Mouse (Mus musculus) activated CD4-positive, CD25-positive, alpha-beta regulatory T cell, adult 4 months (primary cell): ENCODE results near the gene Defb30. TPM values are rescaled to one million over a fixed set of nuclear protein-coding genes. Genes with fewer than 3 reads are reported as not detected.
A peak's percentile ranks its signal among the peaks of the same experiment; 100 is the strongest.

Experiments
- ATAC-seq: one replicate; pipeline ENCODE4 v1.8.0; 2017
- polyA plus RNA-seq, 2 experiments: library from polyadenylated mRNA; unstranded; fragments of 100-300 nt; shearing (Covaris generic); gene quantifications; one replicate each; pipeline ENCODE4 v1.2.1; 2017

The Defb30 gene
- polyA plus RNA-seq, result not detected

DNA sequence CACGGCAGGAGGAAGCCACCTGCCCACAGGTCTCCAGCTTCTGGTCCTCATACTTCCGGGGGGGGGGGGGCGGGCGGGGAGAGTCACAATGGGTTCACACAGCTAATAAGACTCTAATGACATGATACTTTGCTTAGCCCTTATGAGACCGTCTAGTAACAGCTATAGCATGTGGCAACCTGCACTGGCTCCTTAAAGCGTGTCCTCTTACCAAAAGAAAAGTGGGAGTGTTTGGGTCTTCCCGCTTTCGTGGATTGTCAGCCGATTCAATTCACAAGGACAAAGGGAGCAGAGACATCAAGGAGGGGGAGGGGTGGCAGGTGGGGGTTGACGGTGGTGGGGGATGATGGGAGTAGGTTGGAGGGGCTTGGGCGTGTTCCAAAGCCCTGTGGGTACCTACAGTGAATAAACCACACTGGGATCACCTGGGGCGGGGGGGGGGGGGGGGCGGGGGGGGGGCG is at the start of gene Defb30:
Defb30 (minus strand) TSS at position 51 of the 461 bp plus-strand sequence.
- ATAC-seq, result no peak

DNA sequence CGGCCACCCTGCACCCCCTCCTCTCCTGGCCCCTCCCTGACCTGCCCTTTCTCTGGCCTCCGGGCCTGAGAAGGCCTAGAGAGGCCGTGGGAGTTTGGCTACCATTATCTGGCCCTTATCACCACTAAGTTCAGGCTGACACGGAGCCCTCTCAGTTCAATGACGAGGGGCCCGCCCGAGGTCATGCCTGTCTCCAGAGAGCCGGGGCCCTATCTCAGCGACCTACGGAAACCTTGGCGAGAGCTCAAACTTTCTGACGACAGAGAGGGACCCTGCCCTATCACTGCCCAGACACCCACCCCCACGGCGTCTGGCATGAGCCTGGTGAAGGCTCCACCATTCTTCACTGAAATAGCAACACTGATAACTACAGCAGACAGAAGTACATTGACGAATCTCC is 17.9 kb upstream of the Defb30 start:
- no peak for ATAC-seq

GRCm38 (mm10) chr14:63066630-63067310 is 17.0 kb upstream of the Defb30 start:
- ATAC-seq, result peak; percentile 36

DNA sequence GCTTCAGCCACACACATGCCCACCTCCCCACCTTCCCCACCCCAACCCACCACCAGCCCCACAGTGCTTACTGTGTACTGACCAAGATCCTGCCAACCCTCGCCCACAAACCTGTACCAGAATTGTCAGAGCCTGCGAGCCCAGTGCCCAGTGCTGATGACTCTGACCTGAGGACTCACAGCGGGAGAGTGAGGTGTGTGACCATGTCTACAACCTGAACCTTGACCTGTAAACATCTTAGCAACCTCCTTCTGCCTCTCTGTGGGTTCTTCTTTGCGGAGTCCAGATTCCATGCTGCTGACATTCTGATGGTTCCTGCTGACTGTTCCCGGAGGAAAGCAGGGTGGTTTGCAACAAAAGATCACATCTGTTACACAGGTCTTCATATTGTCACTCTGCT is 15.6 kb upstream of the Defb30 start:
- no peak for ATAC-seq

DNA sequence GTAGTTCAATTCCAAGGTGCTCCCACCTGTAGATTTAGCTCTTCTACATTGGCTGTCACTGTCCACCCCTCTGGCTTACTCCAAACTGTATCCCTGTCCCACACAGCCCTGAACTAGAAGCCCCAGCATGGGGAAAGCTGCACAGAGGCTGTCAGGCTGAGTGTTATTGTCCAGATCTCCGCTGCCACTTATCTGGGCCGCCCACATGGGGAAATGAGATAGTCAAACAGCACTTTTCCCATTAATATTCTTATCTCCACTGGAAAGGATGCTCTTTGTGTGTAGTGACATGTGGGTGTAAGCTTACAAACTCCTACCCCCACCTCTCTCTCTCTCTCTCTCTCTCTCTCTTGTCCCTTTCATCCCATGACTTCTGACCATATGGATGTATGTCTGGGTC is 12.4 kb upstream of the Defb30 start:
- no peak for ATAC-seq

DNA sequence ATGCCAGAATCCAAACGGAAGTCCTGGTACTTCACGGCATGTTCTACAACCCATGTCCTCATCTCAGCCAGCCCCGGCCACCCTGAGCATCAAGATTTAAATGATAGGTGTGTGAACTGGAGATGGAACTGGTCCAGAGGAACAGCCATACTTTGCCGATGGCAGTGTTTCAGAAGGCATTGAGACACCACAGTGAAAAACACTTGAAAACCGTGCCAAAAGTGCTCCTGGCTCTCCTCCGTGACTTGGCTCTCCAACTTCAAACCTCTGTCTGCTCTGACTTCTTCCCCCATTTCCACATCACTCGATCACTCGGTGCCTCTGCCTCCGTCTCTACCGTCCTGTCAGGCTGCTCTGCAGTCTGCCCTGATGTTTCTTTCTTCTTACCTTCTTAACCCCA is 10.6 kb upstream of the Defb30 start:
- ATAC-seq, result no peak

GRCm38 (mm10) chr14:63054729-63055128 is 5.0 kb upstream of the Defb30 start:
- ATAC-seq, result no peak

DNA sequence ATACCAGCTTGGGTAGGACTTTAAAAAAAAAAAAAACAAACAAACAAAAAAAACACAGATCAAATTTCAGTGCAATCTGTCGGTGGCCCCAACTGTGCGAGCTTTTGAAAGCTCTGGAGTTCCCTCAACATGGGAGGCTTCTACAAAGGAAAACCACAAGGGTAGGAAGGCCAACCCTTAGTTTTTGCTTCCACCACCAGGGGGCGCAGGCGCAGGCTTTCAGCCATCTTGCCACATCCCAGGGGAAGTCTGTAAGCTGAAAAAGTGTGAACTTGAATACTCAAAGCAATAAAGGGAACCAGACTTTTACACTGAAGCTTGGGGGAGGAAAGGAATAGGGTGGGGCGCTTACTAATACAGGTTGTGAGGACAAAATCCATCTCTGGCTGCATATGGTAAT is 1.0 kb upstream of the Defb30 start:
- ATAC-seq, result no peak

- no peak for ATAC-seq
These were observed 3.1 kb downstream of the Defb30 start, which contains the start of gene Defb42 for GRCm38 (mm10) chr14:63046691-63047090. TSS of gene Defb42 (plus strand) at chr14:63046991.

DNA sequence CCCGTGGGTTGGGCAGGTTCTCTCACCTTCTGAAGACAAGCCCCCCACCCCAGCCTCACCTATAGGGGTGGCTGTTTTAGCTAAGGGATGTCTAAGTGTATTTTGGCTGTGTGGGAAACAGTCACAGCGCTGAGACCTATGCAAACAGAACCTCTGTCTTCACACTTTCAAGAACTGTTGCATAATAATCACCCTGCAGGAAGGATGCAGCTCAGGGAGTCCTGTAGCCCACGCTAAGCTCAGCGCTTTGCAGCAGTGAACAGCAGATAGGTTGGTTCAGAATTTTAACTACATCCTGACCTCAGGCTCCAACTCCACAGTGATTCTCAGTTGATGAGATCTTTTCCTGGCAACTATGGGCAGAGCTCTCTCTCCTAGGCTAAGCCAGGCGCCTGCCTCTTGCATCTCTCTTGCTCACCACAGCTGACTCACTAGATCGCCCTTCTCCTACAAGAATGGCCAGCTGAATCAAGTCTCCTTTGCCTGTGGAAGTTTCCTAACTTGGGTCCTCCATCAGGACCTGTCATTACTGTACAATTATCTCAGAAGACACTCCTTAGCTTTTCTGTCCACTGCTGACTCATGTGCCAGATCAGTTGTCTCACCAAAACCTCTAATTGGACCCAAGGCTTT is 29.1 kb downstream of the Defb30 start:
- ATAC-seq, result no peak

- no peak for ATAC-seq
These were observed 35.1 kb downstream of the Defb30 start for GRCm38 (mm10) chr14:63014667-63015066.

DNA sequence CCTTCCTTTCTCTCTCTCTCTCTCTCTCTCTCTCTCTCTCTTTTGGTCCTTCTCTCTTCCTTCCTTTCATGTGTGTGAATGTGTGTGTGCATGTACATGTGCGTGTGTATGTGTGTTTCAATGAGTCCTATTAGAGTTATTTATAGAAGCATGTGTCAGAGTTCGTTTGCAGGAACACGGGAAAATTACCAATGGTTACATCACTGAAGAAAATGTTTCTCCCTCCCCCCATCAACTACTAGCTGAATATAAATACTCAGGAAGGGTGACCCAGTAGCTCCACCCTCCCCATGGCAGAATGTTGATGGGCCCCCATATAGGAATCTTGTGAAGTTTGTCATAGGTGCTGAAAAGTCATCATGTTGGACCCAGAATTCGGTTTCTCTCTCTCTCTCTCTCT is 36.7 kb downstream of the Defb30 start:
- ATAC-seq, result no peak

- ATAC-seq, result no peak
These were observed 38.3 kb downstream of the Defb30 start, which contains the start of gene Defb43 for GRCm38 (mm10) chr14:63011471-63011870. TSS of gene Defb43 (plus strand) at chr14:63011771.

- ATAC-seq, result no peak
These were observed 47.2 kb downstream of the Defb30 start for GRCm38 (mm10) chr14:63002588-63002987.

DNA sequence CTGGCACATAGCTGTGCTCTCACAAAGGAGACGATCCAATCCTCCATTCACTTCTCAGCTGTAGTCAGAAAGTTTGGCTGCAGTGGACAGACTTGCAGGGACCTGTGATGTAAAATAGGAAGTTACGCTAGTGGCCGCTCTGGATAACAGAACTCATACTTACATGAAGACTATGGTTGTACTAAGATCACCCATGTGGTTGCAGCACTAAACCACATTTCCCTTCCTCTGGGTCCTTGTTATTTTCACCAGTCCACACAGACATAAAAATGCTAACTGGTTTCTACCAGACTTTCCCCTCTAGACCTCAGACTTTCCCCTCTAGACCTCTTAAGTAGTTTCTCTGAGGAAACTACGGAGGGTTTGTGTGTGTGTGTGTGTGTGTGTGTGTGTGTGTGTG is 50.8 kb downstream of the Defb30 start:
- ATAC-seq, result no peak

GRCm38 (mm10) chr14:62997777-62998176 is 52.0 kb downstream of the Defb30 start, which contains the start of gene Defb47:
TSS of gene Defb47 (plus strand) at chr14:62998077.
- ATAC-seq, result no peak

DNA sequence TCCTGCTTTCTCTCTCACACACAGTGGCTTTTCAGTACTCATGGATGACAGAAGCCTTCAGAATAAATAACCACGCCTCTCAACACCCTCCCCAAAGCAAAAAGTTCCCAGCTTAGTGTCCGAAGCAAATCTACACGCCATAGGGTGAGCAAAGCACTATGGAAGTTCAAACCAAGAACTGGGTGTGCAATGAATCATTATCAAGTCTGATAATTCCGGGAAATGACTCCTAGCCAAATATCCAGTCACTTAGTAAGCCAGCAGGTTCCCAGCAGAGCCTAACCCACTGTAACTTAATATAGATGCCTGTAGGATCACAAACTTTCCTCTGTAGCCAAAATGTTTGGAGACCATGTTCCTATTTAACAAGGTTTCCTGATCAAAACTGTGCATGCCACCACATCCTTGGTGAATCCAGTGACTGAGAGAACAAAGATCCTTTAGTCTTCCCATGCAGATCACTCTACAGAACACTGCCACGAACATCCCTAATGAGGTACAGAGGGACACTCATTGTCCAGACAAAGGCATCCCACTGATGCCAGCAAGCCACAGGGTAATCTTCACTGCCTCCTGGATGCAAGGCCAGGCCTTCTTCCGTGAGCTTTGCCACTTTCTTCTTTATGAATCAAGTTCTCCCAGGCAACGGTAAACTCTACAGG is 57.8 kb downstream of the Defb30 start:
- no peak for ATAC-seq

DNA sequence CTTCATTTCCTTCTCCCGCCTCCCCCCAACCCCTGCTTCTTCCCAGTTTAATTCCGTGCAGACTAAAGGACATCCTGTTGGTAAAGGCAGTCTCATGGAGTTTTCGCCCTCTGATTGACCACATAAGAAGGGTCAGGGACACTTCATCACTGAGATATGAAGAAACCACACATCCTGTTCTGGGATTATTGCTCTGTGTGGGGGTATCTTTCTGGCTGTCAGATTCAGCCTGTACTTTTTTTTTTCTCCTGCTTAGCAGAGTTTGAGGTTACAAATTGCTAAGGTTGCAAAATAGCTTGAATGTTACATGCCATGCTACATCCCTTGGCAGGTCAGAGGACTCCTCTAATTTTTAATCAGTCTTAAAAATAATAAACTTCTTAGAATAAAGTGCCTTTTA is 58.5 kb downstream of the Defb30 start:
- ATAC-seq, result no peak

GRCm38 (mm10) chr14:62984410-62984809 is 65.3 kb downstream of the Defb30 start, which contains the start of gene Defb48:
TSS of gene Defb48 (minus strand) at chr14:62984510.
- ATAC-seq, result no peak
